Comparison of ENCODE assay signal across 8 mouse cellular contexts in the genomic region with DNA sequence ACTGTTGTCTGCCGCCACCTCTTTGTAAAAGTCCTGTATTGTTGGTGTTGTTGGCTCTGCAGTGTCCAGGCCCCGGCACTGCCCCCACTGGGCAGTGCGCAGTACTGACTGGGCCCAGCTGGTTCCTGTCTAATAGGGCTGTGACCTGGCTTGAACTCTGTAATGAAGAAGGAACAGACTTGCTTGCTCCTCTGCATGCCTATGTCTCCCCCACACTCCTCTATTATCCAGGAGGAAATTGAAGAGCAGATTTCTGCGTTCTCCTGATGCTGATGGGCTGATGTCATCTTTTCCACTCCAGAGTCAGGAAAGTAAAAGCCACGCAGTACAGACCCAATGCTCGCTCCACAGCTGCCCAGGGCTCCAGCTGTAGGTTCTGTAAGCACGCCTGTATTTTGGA.
DNase-seq lines count a peak whose midpoint lies in the region; ATAC-seq and TF ChIP-seq lines count a peak whose summit lies in the region.

No protein-coding gene starts in this region.

- ATAC-seq in intestine, embryonic 16.5 days, result peak; percentile 76
- ATAC-seq in activated CD4-positive, CD25-positive, alpha-beta regulatory T cell, adult 4 months, result no peak

- DNase-seq in ZHBTc4 (ENCODE audit: low read depth, low spot score), result peak; percentile 50
- peak; percentile 68 for DNase-seq in embryonic facial prominence, embryonic 10.5 days (ENCODE audit: low spot score)
- peak; percentile 61 for DNase-seq in lung, adult 2 months
- DNase-seq in left cerebral cortex, adult 18-20 months (ENCODE audit: low spot score in 2 of 2), result no peak
- DNase-seq in frontal cortex, postnatal 36 days (ENCODE audit: low spot score in 2 of 2), result no peak
- DNase-seq in frontal cortex, postnatal 25 days (ENCODE audit: low spot score in 2 of 2), result no peak

- no peak overlapping the region for H3K4me2 ChIP-seq in intestine, embryonic 16.5 days (ENCODE audit: low read depth, low read length)

- WGBS in embryonic facial prominence, embryonic 10.5 days, result 48% methylated on average over 7 of the region's 7 CpGs
- 51% methylated on average over 7 of the region's 7 CpGs for WGBS in intestine, embryonic 16.5 days
- 23% methylated on average over 7 of the region's 7 CpGs for WGBS in lung, adult 2 months

- H3K4me3 ChIP-seq in embryonic facial prominence, embryonic 10.5 days, result no peak overlapping the region
- no peak overlapping the region for H3K4me3 ChIP-seq in intestine, embryonic 16.5 days (ENCODE audit: low read length)
- H3K4me3 ChIP-seq in lung, adult 2 months (replicated peaks; ENCODE audit: extremely low read depth, low read depth, low read length), result no peak overlapping the region

- TF ChIP-seq CTCF in lung, adult 2 months (IDR thresholded peaks at IDR 0.05; ENCODE audit: insufficient read depth, low read length), result peak; percentile 60

- TF ChIP-seq POLR2A in lung, adult 2 months (IDR thresholded peaks at IDR 0.05; ENCODE audit: borderline replicate concordance, extremely low read depth, low read depth, low read length), result no peak

- H3K9ac ChIP-seq in intestine, embryonic 16.5 days (ENCODE audit: low read depth, low read length), result no peak overlapping the region

- H3K9me3 ChIP-seq in embryonic facial prominence, embryonic 10.5 days, result 0 out of 2 replicates have a peak, but pooled peaks cover 4% of the 10 kb centered on the region
- H3K9me3 ChIP-seq in intestine, embryonic 16.5 days (ENCODE audit: control insufficient read depth, low read length), result no peaks in the 10 kb centered on the region

- H3K4me1 ChIP-seq in embryonic facial prominence, embryonic 10.5 days, result peaks cover 52% of the 10 kb centered on the region
- peaks cover 58% of the 10 kb centered on the region for H3K4me1 ChIP-seq in intestine, embryonic 16.5 days (ENCODE audit: control insufficient read depth, insufficient read depth, low read length)
- H3K4me1 ChIP-seq in lung, adult 2 months (ENCODE audit: control insufficient read depth, insufficient read depth, low read length), result peaks cover 60% of the 10 kb centered on the region

- H3K27ac ChIP-seq in embryonic facial prominence, embryonic 10.5 days (replicated peaks), result no peak overlapping the region
- H3K27ac ChIP-seq in intestine, embryonic 16.5 days (ENCODE audit: low read length), result peak overlapping the region; percentile 39; the same call in 1 of the 2 replicates

- no peaks in the 10 kb centered on the region for H3K27me3 ChIP-seq in embryonic facial prominence, embryonic 10.5 days (replicated peaks; ENCODE audit: low read depth, poor library complexity, severe bottlenecking)
- no peaks in the 10 kb centered on the region for H3K27me3 ChIP-seq in intestine, embryonic 16.5 days (replicated peaks; ENCODE audit: control insufficient read depth, insufficient read depth, low read length)

- H3K36me3 ChIP-seq in embryonic facial prominence, embryonic 10.5 days (replicated peaks), result peaks cover 34% of the 10 kb centered on the region
- H3K36me3 ChIP-seq in intestine, embryonic 16.5 days (ENCODE audit: control insufficient read depth, insufficient read depth, low read length), result 0 out of 2 replicates have a peak, but pooled peaks cover 4% of the 10 kb centered on the region

Comparison
In these comparisons a context has a peak if more than half of its experiments do, and no peak if none do; other contexts are left out.
1. DNase-seq: peak in ZHBTc4 (single experiment), embryonic facial prominence, embryonic 10.5 days (single experiment) and lung, adult 2 months (single experiment); none in left cerebral cortex, adult 18-20 months (0 of 2), frontal cortex, postnatal 36 days (0 of 2) and frontal cortex, postnatal 25 days (0 of 2).